Mouse (Mus musculus): ENCODE data around the gene Pip5k1b.

Gene Pip5k1b

DNA sequence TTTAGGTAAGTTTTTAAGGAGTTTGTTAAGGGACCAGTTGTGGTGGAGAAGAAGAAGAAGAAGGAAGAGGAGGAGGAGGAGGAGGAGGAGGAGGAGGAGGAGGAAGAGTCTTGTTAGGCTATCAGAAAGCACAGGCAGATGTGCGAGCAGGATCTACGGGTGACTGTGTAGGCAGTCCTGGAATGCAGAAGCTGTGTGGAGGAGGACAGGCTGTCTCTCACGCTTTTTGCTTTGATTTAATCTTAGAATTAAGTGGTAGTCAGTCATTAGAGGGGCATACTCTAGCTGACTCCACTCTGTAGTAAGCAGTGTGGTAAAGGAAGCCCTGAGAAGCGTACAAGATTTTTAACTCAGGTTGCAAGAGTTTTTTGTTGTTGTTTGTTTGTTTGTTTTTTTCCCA lies 86.5 kb downstream of the Pip5k1b start:
- DNase-seq = no peak

DNA sequence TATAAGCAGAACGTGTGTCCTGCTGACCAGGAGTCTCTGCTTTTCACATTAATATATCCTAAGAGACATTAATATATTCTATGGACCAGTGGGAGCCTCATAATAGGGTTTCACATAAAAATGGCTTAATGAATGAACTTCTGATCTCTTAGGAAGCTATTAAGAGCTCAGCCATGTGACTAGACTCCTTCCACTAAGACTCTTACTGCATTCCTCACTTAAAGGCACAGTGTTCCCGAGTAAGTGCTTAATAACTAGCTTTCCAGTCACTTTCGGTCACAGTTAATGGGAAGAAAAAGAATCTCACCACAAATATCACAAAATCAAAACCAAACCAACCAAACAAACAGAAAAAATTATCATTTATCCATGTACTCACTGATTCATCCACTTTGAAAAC lies 87.1 kb downstream of the Pip5k1b start:
- no peak for DNase-seq

DNA sequence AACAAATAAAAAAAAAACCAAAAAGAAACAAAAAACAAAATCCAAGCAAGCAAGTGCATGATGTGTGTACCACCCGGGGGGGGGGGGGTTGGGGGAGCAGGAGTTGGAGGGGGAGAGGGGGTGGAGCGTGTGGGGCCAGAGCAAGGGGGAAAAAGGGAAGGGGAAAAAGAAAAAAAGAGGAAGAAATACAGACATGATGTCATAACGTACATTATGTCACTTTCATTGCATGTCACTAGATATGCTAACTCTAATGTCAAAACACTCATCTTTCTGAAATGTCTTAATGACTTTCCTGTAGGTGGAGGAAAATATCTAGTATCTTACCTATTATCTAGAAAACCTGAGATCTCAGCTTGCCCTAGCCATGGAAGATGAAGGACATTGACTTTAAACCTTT lies 92.7 kb downstream of the Pip5k1b start:
- DNase-seq = no peak

DNA sequence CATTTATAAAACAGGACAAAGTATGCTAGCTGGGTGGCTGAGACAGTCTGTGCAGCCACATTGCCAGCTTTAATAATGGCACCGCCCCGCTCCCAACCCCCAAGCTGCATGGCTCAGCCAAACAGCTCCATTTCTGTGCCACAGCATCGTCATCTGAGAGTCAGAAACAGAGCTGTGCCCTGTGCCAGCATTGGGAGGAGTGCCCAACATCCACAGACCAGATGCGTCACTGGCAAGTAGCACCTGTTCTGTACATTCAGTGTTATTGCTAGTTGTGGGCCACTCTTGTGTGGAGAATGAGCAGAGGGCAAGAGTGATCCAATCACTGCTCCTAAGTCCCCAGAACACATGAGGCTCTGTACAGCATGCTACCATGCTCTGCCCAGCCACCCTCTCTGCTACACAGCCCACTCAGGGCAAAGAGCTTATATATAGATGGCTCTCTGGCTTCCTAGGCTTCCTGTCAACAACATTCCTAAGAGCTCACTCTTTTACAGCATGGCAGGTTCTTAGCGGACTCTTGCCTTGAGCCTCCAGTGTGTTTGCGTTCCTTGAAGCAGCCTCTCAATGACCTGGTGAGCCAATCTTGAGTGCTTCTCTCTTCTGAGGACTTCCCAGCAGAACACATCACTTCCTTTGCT lies 99.0 kb downstream of the Pip5k1b start:
- peak; percentile 50 to 65 for DNase-seq

DNA sequence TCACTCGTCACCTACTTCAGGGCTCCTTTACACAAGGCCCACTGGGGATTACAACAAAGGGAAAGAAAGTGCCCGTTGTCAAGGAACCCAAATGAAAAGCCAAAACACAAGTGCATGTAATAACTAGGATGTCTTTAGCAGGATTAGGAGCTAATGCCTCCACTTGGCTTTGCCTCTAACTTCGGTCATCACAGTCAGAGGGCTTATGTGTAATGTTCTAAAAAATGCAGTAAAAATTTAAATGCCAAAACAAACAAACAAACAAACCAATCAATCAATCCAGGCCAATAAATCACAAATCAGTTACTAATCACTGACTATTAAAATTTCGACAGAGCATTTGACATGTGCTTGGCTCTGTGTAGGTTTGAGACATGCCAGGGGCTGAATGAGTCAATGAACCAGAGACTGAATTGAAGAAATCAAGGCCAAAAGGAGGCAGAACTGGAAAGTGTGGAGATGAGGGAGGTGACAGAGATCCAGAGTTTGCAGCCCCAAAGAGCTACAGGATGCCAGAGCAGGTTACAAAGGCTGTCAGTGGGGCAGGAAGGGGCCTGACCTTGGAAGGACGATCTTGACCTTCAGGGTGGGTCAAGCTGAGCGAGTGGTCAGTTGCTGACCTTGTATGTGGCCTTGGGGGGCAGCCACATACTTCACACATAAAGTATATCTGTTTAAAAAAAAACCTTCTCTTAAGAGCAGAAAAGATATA lies 100.3 kb downstream of the Pip5k1b start:
- DNase-seq = no peak

DNA sequence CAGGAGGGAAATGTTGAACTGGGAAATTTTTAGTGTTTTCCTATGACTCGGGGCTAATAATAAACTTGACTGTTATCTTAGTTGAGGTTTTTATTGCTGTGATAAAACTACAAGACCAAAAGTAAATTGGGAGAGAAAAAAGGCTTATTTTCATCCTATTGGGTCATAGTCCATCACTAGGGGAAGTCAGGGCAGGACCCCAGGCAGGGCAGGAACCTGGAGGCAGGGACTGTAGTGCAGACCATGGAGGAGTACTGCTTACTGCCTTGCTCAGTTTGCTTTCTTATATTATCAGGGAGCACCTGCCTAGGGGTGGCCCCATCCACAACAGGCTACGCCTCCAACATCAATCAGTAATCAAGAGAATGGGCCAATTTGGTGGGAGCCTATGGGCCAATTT lies 101.2 kb downstream of the Pip5k1b start:
- DNase-seq = no peak

DNA sequence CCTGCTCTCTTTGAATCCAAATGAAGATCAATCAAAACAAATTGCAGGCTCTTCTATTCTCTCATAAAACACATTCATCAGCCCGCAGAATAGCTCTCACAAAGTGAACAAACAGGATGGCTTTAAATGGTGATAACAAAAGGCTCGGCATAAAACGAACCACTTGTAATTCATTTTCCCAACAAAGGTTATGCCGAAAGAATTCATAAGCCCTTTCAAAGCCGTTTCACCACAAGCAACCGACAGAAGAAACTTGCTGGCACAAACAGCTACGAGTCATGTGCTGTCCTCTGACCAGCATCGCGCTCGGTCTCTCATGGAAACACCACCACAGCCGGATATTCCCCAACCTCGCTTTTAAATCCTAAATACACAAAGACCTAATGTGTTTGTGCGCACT lies 102.3 kb downstream of the Pip5k1b start:
- no peak for DNase-seq

DNA sequence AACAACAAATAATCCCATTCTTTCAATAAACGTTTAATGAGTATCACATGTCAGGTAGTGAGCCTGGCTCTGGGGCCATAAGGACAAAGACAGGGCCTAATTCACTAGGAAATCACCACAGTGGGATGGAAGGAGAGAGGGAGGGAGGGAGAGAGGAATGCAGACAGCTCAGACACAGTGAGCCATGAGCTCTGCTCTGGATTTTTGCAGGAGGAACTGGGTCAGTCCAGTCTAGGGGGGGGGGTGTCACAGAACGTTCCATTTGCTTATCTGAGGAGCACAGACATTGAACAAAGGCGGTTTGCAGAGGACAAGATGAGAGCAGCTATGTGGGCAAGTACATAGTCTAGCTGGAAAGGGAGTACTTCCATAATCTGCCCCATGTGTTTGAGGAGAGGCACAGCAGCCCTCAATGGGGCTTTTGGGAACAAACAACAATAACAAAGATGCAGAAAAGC lies 103.2 kb downstream of the Pip5k1b start:
- no peak for DNase-seq

DNA sequence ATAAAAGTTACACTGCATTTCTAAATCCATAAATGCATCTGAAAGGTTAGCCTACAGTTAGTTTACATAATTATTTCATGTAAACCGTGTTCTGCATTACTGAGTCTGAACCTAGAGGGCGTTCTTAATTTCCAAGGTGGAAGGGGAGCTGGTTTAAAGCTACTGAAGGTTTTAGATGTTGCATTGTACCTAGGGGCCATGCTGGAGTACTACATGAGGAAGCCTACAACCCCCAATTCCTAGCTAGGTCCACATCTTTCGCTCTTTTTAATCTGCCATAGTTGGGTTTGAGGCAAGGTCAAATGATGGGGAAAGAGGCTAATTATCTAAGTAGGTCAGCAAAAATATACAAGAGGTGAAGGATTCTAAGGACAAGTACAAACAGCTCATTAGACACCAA lies 104.0 kb downstream of the Pip5k1b start:
- no peak for DNase-seq

DNA sequence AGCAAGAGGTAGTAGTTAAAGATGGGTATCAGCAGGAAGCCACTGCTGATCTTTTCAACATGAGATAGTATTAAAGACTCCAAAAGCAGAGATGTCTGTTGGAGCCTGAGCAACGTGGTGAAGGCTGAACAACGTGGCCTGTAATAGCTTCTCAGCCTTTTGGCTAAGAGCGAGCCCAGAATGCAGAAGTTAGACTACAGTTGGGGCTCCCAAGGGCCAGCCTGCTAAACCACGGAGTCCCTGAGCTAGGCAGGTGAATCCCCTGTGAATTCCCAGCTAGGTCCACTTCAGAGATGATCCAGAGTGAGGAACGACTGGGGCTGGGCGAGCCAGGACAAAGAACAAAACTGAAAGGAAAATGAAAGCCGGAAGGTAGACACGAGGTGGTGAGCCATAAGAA lies 104.9 kb downstream of the Pip5k1b start:
- DNase-seq = no peak

DNA sequence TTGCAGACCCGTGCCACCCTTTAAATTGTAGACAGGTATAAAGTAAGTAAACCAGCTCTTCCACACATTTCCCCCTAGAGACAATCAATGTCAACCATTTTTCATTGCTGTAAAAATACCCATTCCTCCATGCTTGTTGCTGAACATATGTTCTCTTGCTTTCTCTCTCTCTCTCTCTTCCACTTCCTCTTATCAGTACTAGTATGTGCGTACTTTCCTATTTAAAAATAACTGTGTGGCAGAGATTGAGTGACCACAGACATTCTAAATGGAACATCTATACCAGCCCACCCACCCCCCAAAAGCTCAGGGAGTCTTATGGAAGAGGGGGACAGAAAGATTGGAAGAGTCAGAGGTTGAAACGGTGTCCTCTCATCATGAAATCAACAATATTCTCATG lies 111.3 kb downstream of the Pip5k1b start:
- no peak for DNase-seq

DNA sequence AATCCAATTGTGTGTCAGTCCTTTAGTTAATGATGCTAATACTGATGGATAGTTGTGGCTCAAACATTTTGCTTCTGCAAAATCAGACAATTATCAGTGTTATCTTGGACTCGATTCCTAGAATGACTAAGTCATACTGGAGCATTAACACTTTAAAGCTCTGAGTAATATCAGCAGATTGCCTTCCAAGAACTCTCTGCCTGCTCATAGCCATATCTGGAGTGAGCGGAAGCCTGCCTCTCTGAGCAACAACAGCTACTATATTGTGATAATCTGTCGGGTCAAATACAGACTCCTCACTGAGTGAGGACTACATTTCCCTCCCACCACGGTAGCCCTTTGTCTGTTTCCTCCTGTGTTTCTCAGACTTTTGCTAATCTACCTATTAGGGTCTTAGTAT lies 116.0 kb downstream of the Pip5k1b start:
- DNase-seq = no peak

DNA sequence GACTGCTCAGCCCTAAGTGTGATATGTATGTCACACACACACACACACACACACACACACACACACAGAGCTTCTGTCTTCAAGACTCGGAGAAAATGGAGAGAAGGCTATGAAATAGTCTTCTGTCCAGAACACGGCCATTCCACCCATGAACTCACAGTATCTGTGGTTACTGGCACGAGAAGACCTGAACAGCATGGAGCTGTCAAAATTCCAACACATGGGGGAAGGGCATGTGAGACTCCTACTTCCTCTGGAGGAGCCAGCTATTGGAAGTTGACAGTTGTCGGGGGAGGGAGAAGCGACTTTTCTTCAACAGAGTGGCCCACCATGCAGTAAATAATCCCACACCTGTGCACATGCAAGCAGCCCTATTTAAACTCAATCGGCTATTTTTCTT lies 121.4 kb downstream of the Pip5k1b start:
- no peak for DNase-seq

DNA sequence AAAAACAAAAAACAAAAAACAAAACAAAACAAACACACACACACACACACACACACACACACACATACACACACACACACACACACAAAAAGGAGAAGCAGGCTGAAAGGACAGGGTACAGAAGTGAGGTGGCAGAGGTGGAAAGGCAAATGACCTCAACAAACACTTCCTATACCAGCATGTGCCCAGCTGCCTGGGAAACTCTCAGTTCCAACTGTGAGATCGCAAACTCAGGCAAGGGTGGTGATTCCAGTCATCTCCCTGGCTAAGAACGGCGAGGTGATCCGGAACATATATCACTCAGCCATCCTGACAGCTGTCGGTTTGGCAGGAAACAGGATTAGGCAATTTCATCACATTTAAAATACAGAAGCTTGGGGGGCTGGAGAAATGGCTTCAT lies 123.2 kb downstream of the Pip5k1b start:
- DNase-seq = no peak

DNA sequence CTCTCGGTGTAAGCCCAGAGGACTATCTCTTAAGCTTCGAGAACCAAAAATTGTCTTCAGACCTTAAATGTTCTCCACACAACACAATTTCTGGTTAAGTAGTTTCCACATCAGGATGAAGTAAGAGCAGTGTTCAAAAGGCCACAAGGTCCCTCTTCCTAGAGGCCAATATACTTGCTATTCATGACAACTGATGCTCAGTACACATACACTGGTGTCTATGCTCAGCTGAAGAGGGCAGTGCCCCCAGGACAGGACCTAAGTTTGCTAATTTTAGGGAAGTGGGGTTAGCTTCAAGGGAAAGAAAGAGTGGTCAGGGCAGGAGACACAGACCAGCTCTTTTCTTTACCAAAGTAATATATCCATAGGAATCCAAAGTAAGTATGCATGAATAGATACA lies 124.3 kb downstream of the Pip5k1b start:
- no peak for DNase-seq

DNA sequence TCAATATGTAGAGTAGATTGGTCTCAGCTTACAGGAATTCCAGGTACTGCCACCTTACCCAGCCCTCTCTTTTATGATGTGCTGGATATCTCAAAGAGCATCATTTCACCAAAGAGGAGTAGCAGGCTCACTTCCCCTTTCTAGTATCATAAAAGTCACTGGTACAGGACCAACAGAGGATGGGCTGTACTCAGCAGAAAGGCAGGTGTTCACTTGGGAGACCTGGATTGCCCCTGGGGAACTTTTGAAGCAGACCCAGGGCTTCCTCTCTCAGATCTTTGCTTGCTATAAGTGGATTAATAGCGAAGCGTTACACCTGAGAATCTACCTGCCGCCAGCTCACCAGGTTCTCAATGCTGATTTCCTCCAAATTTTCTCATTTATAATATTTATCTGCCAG lies 127.7 kb downstream of the Pip5k1b start:
- no peak for DNase-seq

DNA sequence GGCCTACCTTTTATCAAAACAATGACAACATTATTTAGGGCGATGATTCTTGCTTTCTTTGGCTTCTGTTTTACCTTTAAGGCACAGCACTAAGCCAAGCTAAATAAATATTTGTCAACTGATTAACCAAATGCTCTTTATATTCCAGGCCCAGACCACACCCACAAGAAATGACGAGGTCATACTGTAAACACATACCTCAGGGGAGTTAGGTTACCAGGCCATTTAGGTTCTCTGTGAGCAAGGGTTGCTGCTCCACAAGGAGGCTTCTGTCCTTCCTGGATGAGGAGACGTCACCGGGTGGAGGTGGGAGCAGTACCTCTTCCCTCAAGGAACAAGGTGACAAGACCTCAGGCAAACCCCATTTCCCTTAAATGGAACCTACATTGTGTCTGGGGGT lies 128.4 kb downstream of the Pip5k1b start:
- no peak for DNase-seq

DNA sequence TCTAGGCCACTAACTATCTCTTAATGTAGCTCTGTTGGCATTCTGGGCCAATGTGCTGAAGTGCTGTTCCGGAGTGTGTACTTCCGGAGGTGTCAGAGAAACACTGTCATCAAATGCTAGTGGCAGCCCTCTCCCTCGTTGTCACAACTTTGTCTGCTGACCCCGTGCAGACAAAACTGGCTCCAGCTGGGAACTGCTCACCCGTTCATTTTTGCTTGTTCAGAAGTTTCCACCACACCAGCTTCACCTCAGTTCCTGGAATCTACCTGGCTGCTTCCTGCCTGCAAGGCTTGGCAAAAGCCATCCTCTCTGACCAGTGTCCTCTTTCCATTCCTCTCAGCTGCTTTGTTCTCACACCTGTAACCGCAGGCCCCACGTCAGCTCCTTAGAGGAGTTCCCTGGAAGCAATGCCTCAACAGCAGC lies 128.9 kb downstream of the Pip5k1b start:
- DNase-seq = peak in 1 of 2 experiments; percentile 26

DNA sequence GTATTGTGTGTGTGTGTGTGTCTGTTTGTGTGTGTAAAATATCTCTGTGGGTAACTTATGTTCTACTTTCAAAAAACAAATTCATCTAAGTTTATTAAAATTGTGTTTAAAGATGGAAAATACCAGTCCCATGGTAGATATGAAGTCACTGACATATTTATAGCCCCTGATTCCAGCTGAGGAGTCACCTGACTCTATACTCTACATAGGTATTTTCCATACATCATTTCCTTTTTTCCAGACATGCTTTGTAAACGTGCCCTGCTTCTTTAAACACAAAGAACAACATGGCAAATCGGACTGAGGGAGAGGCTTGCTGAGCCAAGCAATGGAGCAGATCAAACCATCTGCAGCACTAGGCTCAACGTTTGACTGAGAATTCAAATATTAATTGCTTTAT lies 137.6 kb downstream of the Pip5k1b start:
- no peak for DNase-seq

DNA sequence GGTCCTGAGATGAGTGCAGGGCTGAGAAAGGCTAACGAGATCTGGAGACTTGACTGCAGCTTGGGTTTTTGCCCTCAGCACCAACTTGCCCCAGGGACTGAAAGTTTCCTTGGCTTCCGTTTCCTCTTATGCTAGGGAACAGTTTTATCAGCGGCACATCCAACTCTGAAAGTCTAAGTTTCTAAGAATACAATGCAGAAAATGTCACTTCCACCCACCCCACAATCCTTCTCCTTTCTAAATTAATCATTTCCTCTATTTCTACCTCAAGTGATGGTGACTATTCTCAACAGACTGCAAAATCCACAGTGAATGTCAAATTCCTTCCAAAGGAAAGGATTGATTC lies 138.0 kb downstream of the Pip5k1b start:
- no peak for DNase-seq

DNA sequence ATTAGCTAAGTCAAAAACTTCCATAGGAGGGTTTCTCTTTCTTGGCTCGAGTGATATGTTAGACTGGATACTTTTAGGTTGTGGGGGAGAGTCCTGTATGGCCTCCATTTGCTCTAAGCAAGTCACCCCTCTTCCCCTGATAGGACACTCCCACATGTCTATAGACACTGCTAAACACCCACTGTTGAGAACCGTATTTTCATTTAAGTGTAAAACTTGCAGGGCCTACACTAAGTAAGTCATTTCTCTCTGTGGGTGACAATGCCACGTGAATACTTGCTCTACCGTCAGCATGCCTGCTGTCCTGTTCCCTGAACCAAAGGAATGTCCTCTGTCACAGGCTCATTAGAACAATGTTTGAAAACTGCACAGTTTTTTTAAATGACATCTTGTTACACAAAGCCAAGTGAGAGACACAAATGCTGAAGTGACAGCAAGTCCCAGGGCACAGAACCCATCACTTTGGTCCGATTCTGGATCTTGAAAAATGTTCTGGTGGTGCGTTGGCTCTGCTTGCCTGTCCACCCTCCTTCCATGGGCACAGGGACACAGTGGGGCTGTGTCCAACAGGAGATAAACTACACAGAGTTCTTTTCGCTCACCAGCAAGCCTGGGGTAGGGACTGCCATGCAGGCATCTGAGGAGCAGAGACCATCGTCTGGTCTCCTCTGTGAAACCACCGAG lies 138.6 kb downstream of the Pip5k1b start:
- DNase-seq = no peak

DNA sequence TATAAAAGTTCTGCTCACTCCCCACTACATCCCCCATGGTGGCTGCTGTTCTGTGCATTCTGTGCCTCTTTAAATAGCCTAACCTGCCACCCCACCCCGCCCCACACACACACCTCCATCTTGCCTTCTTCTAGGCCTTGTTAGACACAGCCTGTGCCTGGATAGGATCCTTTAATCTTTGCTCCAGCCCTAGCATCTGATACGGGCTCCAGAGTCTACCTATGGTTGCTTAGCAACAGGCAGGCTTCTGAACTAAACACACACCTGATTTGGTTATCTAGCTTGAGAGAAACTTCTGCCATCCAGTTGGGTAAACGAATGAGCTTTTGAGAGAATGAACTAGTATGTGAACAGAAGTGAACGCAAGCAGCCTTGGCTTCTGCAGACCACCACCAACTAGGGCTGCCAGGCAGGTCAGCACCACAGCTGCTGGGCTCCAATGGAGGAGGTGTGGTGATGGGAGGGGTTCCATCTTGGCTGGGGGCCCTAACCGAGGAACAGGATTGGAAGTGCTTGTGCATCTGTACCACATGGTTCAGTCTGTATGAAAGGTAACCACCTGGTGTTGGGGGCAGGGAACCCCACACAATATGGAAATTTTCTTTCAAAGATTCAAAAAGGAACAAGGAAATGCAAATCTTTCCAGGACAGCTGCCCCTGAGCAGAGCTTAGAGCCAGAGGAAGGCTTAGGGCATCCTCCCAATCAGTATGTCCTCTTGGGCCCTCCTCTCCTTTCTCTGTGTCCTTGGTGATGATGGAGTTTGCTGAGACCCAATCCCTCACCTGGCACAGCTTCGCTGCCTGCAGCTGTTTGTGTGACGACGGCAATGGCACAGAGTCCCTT lies 139.7 kb downstream of the Pip5k1b start:
- DNase-seq = no peak

DNA sequence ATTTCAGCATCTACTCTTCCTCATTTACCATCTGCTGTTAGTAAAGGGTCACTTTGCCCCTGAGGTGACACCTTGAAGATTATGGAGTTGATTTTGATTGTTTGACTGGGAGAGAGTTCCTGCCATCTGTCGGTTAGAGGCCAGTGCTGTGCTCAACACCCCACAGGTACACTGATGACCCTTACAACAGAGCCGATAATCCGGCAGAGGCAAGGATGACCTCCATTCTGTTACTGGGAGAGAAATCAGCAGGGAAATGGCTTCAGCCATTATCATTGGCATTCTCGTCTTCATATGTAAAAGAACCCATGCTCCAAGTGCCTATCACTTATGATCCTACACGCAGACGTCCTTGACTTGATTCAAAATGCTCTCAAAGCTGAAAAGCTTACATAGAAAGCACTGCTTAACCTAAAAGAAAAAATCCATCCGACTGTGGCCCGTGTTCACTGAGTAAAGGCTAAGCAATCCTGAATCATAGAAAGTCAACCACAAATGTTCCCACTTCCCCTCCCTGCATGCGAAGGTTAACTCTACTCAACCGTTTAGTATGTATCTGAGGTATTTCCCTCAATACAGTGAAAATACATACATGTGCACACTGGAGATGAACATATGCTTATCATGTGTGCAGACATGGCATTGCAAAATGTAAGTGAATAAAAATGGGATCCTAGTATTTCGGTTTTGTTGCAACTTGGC lies 146.7 kb downstream of the Pip5k1b start:
- DNase-seq = no peak

Measured in lung, postnatal 4 days (tissue).